Mouse (Mus musculus) bone marrow macrophage, adult 2 months (primary cell): ENCODE measurements at regions not wholly inside any gene's neighbourhood (a gene's known extent, or its start where the extent isn't known, plus 50 kb on each side); places are given as distances from the start of the nearest gene placed in this dataset.

Experiments
- CTCF ChIP-seq: IDR thresholded peaks from 2 replicates; pipeline ENCODE4 v1.5.1; 2012; ENCODE audit warnings: low read depth, mild to moderate bottlenecking, low read length, moderate library complexity
- POLR2A ChIP-seq: IDR thresholded peaks from 2 replicates; pipeline ENCODE4 v1.6.1; 2012; ENCODE audit warnings: mild to moderate bottlenecking, low read depth, low read length, borderline replicate concordance

DNA sequence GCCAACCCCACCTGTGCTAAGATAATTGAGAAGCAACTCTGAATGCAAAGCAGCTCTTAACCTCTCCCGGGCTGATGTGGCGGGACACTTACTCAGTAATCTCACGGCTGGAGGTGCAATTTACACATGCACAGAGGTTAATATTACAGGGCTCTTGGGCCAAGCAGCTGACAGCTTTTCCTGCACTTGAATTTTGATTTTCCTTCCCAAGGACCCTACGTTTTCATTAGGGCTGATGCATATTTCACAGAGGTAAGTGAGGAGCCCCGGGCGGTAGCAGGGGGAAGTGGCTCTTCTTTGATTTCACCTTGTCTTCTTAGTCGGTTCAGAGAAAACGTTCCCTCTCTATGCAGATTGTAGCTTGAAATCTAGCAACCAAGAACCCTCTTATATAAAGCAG lies 139.7 kb downstream of the 1700010I14Rik start:
- TF ChIP-seq CTCF: no peak
- no peak for TF ChIP-seq POLR2A
